Mouse (Mus musculus): ENCODE data around the gene Tmem51.

- TF ChIP-seq CEBPB (IDR thresholded peaks at IDR 0.05; ENCODE audit: insufficient read depth, poor library complexity, severe bottlenecking): no peak
- no peak for TF ChIP-seq POLR2A (IDR thresholded peaks at IDR 0.05; ENCODE audit: insufficient read length, low read depth)
- no peak for TF ChIP-seq MYOG (IDR thresholded peaks at IDR 0.05; ENCODE audit: control insufficient read depth in 1 of 3, insufficient read depth in 1 of 3, insufficient read length in 2 of 3, low read depth in 2 of 3)
- no peak for TF ChIP-seq POLR2AphosphoS2 (IDR thresholded peaks at IDR 0.05; ENCODE audit: insufficient read length, low read depth)
- TF ChIP-seq USF1 (IDR thresholded peaks at IDR 0.05; ENCODE audit: low read depth): no peak
- no peak for TF ChIP-seq REST (IDR thresholded peaks at IDR 0.05; ENCODE audit: insufficient read depth, insufficient read length)
- TF ChIP-seq MAX (IDR thresholded peaks at IDR 0.05; ENCODE audit: low read depth): no peak
- TF ChIP-seq TCF3 (IDR thresholded peaks at IDR 0.05; ENCODE audit: insufficient read length, low read depth): no peak
- no peak for TF ChIP-seq E2F4 (IDR thresholded peaks at IDR 0.05; ENCODE audit: insufficient read depth)
Measured at GRCm38 (mm10) chr4:142077572-142078271, 6.4 kb downstream of the Tmem51 start.

Measured in myocyte (in vitro differentiated cells).